Mouse (Mus musculus) lung, embryonic 16.5 days (tissue): ENCODE results near the gene Nfkb2. TPM values are rescaled to one million over a fixed set of nuclear protein-coding genes. Genes with fewer than 3 reads are reported as not detected.

ENCODE experiments used
- ATAC-seq: fragments of 200-750 bp; cut with Nextera tagmentation; 2 replicates; pipeline ENCODE4 v1.8.0; 2017; ENCODE audit warnings: low read depth, mild to moderate bottlenecking, moderate library complexity
- H3K27ac ChIP-seq: fragments of 300-500 bp; sonication (generic); 2 replicates; pipeline ENCODE4 v1.5.1; 2014; ENCODE audit warnings: mild to moderate bottlenecking, control low read depth, low read length
- H3K27me3 ChIP-seq: fragments of 300-500 bp; sonication (generic); 2 replicates; pipeline ENCODE4 v1.6.1; 2014; ENCODE audit warnings: low read depth, low read length, mixed read lengths; ENCODE audit not compliant: control insufficient read depth, insufficient read depth
- H3K36me3 ChIP-seq: fragments of 300-500 bp; sonication (generic); 2 replicates; pipeline ENCODE4 v1.6.1; 2014; ENCODE audit warnings: low read length; ENCODE audit not compliant: control insufficient read depth, insufficient read depth
- H3K4me1 ChIP-seq: fragments of 300-500 bp; sonication (generic); replicated peaks from 2 replicates; pipeline ENCODE4 v1.6.1; 2014; ENCODE audit warnings: low read length, mixed read lengths; ENCODE audit not compliant: control insufficient read depth, insufficient read depth
- H3K4me2 ChIP-seq: fragments of 300-500 bp; sonication (generic); 2 replicates; pipeline ENCODE4 v1.6.1; 2014; ENCODE audit warnings: low read depth, low read length, control low read depth
- H3K4me3 ChIP-seq: fragments of 300-500 bp; sonication (generic); 2 replicates; pipeline ENCODE4 v1.5.1; 2014; ENCODE audit warnings: mild to moderate bottlenecking, low read length, control low read depth
- H3K9ac ChIP-seq: fragments of 300-500 bp; sonication (generic); 2 replicates; pipeline ENCODE4 v1.6.1; 2014; ENCODE audit warnings: low read length, control low read depth
- H3K9me3 ChIP-seq: fragments of 300-500 bp; sonication (generic); 2 replicates; pipeline ENCODE4 v1.6.1; 2016; ENCODE audit warnings: low read length; ENCODE audit not compliant: control insufficient read depth
- WGBS: fragments of 180-500 bp; shearing (Covaris S2); extraction: QIAGEN DNeasy Blood & Tissue Kit; methylation state at CpG from one replicate; pipeline ENCODE4 v1.1.7; 2014; 5-methylcytosine and 5-hydroxymethylcytosine counted together
- polyA plus RNA-seq: library from polyadenylated mRNA; unstranded; fragments of >200 nt; fragmentation: Nextera tagmentation; extraction: Ambion mirVana; gene quantifications from 2 replicates; pipeline ENCODE4 v1.2.1, GENCODE M21; 2015

Nfkb2 gene
- polyA plus RNA-seq, 1 experiment from 2014 or later, result 8.3 TPM

GRCm38 (mm10) chr19:46320076-46320785 lies 16.1 kb downstream of the Nfkb2 start:
- Histone ChIP-seq H3K9me3 (no peaks in the 10 kb centered on the region), H3K27me3 (peaks cover 88% of the 10 kb centered on the region), H3K36me3 (no peaks in the 10 kb centered on the region), H3K4me3 (no peak overlapping the region), H3K4me2 (no peak overlapping the region), H3K9ac (no peak overlapping the region), H3K27ac (no peak overlapping the region), H3K4me1 (peaks cover 14% of the 10 kb centered on the region)
- WGBS, result 71% methylated on average over 8 of the region's 8 CpGs
- ATAC-seq, result no peak

- 27% methylated on average over 6 of the region's 6 CpGs for WGBS
Observed at GRCm38 (mm10) chr19:46321101-46321943, 17.2 kb downstream of the Nfkb2 start.

GRCm38 (mm10) chr19:46322144-46322995 lies 18.2 kb downstream of the Nfkb2 start:
- no peak overlapping the region for H3K27ac ChIP-seq
- no peak for ATAC-seq
- H3K27me3 ChIP-seq, result peaks cover 86% of the 10 kb centered on the region
- no peak overlapping the region for H3K9ac ChIP-seq
- no peak overlapping the region for H3K4me2 ChIP-seq
- WGBS, result 48% methylated on average over 11 of the region's 11 CpGs
- no peak overlapping the region for H3K4me3 ChIP-seq
- H3K9me3 ChIP-seq, result no peaks in the 10 kb centered on the region
- no peaks in the 10 kb centered on the region for H3K36me3 ChIP-seq
- peaks cover 18% of the 10 kb centered on the region for H3K4me1 ChIP-seq

More at GRCm38 (mm10) chr19:46321101-46321943, 17.2 kb downstream of the Nfkb2 start:
- Histone ChIP-seq H3K4me3 (no peak overlapping the region), H3K9me3 (no peaks in the 10 kb centered on the region), H3K27ac (no peak overlapping the region), H3K4me2 (no peak overlapping the region), H3K27me3 (peaks cover 87% of the 10 kb centered on the region), H3K9ac (no peak overlapping the region), H3K36me3 (no peaks in the 10 kb centered on the region), H3K4me1 (peaks cover 14% of the 10 kb centered on the region)
- no peak for ATAC-seq

GRCm38 (mm10) chr19:46322996-46323572 lies 19.0 kb downstream of the Nfkb2 start:
- Histone ChIP-seq H3K4me3 (no peak overlapping the region), H3K9me3 (no peaks in the 10 kb centered on the region), H3K9ac (no peak overlapping the region), H3K4me1 (peaks cover 18% of the 10 kb centered on the region), H3K27me3 (peaks cover 80% of the 10 kb centered on the region), H3K27ac (no peak overlapping the region), H3K4me2 (no peak overlapping the region), H3K36me3 (no peaks in the 10 kb centered on the region)
- ATAC-seq, result no peak
- WGBS, result 62% methylated on average over 13 of the region's 13 CpGs

GRCm38 (mm10) chr19:46323716-46324115 lies 19.6 kb downstream of the Nfkb2 start:
- H3K27me3 ChIP-seq, result peaks cover 73% of the 10 kb centered on the region
- no peak overlapping the region for H3K9ac ChIP-seq
- peaks cover 15% of the 10 kb centered on the region for H3K4me1 ChIP-seq
- no peak overlapping the region for H3K4me2 ChIP-seq
- H3K36me3 ChIP-seq, result no peaks in the 10 kb centered on the region
- H3K4me3 ChIP-seq, result no peak overlapping the region
- no peaks in the 10 kb centered on the region for H3K9me3 ChIP-seq
- no peak for ATAC-seq
- no peak overlapping the region for H3K27ac ChIP-seq
- WGBS, result 67% methylated on average over 5 of the region's 5 CpGs

- no peak overlapping the region for H3K27ac ChIP-seq
- no peak overlapping the region for H3K4me3 ChIP-seq
- 44% methylated on average over 11 of the region's 11 CpGs for WGBS
- no peak for ATAC-seq
- H3K9me3 ChIP-seq, result no peaks in the 10 kb centered on the region
- H3K36me3 ChIP-seq, result no peaks in the 10 kb centered on the region
- no peak overlapping the region for H3K9ac ChIP-seq
- no peak overlapping the region for H3K4me2 ChIP-seq
- peaks cover 16% of the 10 kb centered on the region for H3K4me1 ChIP-seq
- peaks cover 67% of the 10 kb centered on the region for H3K27me3 ChIP-seq
Observed at GRCm38 (mm10) chr19:46324366-46324765, 20.2 kb downstream of the Nfkb2 start.

- peaks cover 61% of the 10 kb centered on the region for H3K27me3 ChIP-seq
- H3K36me3 ChIP-seq, result no peaks in the 10 kb centered on the region
- WGBS, result 55% methylated on average over 5 of the region's 5 CpGs
- H3K4me1 ChIP-seq, result peaks cover 18% of the 10 kb centered on the region
- H3K4me2 ChIP-seq, result no peak overlapping the region
- no peak for ATAC-seq
- no peaks in the 10 kb centered on the region for H3K9me3 ChIP-seq
- H3K9ac ChIP-seq, result no peak overlapping the region
- H3K4me3 ChIP-seq, result no peak overlapping the region
- H3K27ac ChIP-seq, result no peak overlapping the region
Observed at GRCm38 (mm10) chr19:46324918-46325317, 20.8 kb downstream of the Nfkb2 start.

- Histone ChIP-seq H3K36me3 (no peaks in the 10 kb centered on the region), H3K9me3 (no peaks in the 10 kb centered on the region), H3K4me1 (peaks cover 18% of the 10 kb centered on the region), H3K27me3 (peaks cover 49% of the 10 kb centered on the region), H3K27ac (no peak overlapping the region), H3K4me2 (no peak overlapping the region), H3K4me3 (no peak overlapping the region), H3K9ac (no peak overlapping the region)
- WGBS, result 6% methylated on average over 28 of the region's 29 CpGs
- no peak for ATAC-seq
Observed at GRCm38 (mm10) chr19:46326019-46326755, 22.1 kb downstream of the Nfkb2 start.
